Mouse (Mus musculus) ES-E14 (cell line): ENCODE measurements around the gene Nrros. TPM values are rescaled to one million over a fixed set of nuclear protein-coding genes. Genes with fewer than 3 reads are reported as not detected.
A peak's percentile ranks its signal among the peaks of the same experiment; 100 is the strongest.

ENCODE experiments used
- DNase-seq: peaks from one replicate; pipeline ENCODE4 v3.0.0-alpha.2; 2013; ENCODE audit warnings: low read depth, low spot score
- H3K27ac ChIP-seq: 2 replicates; pipeline ENCODE4 v1.5.1; 2012; ENCODE audit warnings: low read depth, mild to moderate bottlenecking, low read length, moderate library complexity, mixed read lengths; ENCODE audit not compliant: poor library complexity, insufficient read depth, severe bottlenecking
- H3K36me3 ChIP-seq: 2 replicates; pipeline ENCODE4 v1.6.1; 2012; ENCODE audit warnings: mild to moderate bottlenecking, low read length, moderate library complexity, mixed read lengths; ENCODE audit not compliant: control insufficient read depth, poor library complexity, insufficient read depth, severe bottlenecking
- H3K4me1 ChIP-seq, 2 experiments: fragments of 150-350 bp in 1 of 2; sonication (generic) in 1 of 2; 2 replicates each; pipeline ENCODE4 v1.6.1; 2012; ENCODE audit warnings: low read length in 2 of 2, mild to moderate bottlenecking in 1 of 2, mixed read lengths in 1 of 2; ENCODE audit not compliant: control insufficient read depth in 2 of 2, insufficient read depth in 2 of 2, poor library complexity in 1 of 2
- H3K4me3 ChIP-seq, 2 experiments: fragments of 150-350 bp in 1 of 2; sonication (generic) in 1 of 2; 2 replicates each; pipeline ENCODE4 v1.5.1; 2012; ENCODE audit warnings: low read length in 2 of 2, low read depth in 1 of 2, mild to moderate bottlenecking in 1 of 2, mixed read lengths in 1 of 2; ENCODE audit not compliant: insufficient read depth in 1 of 2, poor library complexity in 1 of 2, severe bottlenecking in 1 of 2
- H3K9ac ChIP-seq: 2 replicates; pipeline ENCODE4 v1.6.1; 2012; ENCODE audit warnings: low read depth, mild to moderate bottlenecking, low read length, mixed read lengths; ENCODE audit not compliant: poor library complexity, insufficient read depth, severe bottlenecking
- H3K9me3 ChIP-seq: fragments of 150-350 bp; sonication (generic); 2 replicates; pipeline ENCODE4 v1.6.1; 2012; ENCODE audit warnings: low read depth, mild to moderate bottlenecking, low read length; ENCODE audit not compliant: control insufficient read depth, insufficient read depth
- CHD2 ChIP-seq: IDR thresholded peaks from 2 replicates; pipeline ENCODE4 v1.6.1; 2014; ENCODE audit warnings: mild to moderate bottlenecking, low read depth, low read length, inconsistent platforms
- HCFC1 ChIP-seq: IDR thresholded peaks from 2 replicates; pipeline ENCODE4 v1.6.1; 2012; ENCODE audit warnings: low read length, inconsistent platforms, borderline replicate concordance; ENCODE audit not compliant: insufficient read depth
- MAFK ChIP-seq: IDR thresholded peaks from 2 replicates; pipeline ENCODE4 v1.6.1; 2014; ENCODE audit warnings: mild to moderate bottlenecking, low read depth, low read length, inconsistent platforms; ENCODE audit not compliant: insufficient read depth
- ZC3H11A ChIP-seq: IDR thresholded peaks from 2 replicates; pipeline ENCODE4 v1.6.1; 2012; ENCODE audit warnings: low read depth, mild to moderate bottlenecking, inconsistent platforms, low read length, borderline replicate concordance
- ZNF384 ChIP-seq: IDR thresholded peaks from 2 replicates; pipeline ENCODE4 v1.6.1; 2012; ENCODE audit warnings: low read depth, low read length, inconsistent platforms
- in situ Hi-C, 2 experiments: fragments of 600-800 bp; cut with MboI; formaldehyde crosslinking; loops; one replicate each; pipeline ENCODE4 v1.15.1; 2025; ENCODE audit warnings: low sequenced_read_pairs in 2 of 2, inconsistent platforms in 1 of 2; ENCODE audit not compliant: unreplicated experiment in 2 of 2
- total RNA-seq: library from RNA; depleted of rRNA; stranded (reverse); fragments of 300-350 nt; gene quantifications from 2 replicates; pipeline ENCODE4 v1.2.3, GENCODE M21; 2012

Nrros gene
- total RNA-seq, 1 experiment, result 6.4 TPM

GRCm38 (mm10) chr16:32135842-32136357 lies 29.5 kb downstream of the Nrros start:
- Histone ChIP-seq H3K9me3 (no peaks in the 10 kb centered on the region), H3K36me3 (no peaks in the 10 kb centered on the region; the same call in 1 of the 2 replicates), H3K9ac (peak overlapping the region; percentile 65), H3K4me1 (peaks cover 0 to 2% of the 10 kb centered on the region in 2 experiments; a peak in 1 of 4 replicates), H3K27ac (peak overlapping the region; percentile 50; the same call in 1 of the 2 replicates), H3K4me3 (peak overlapping the region; percentile 52 to 70)
- TF ChIP-seq HCFC1, result no peak
- no peak for TF ChIP-seq CHD2
- no peak for TF ChIP-seq ZNF384
- TF ChIP-seq ZC3H11A, result no peak
- no peak for TF ChIP-seq MAFK
- in situ Hi-C loops, result no loop called here
- DNase-seq, result no peak

DNA sequence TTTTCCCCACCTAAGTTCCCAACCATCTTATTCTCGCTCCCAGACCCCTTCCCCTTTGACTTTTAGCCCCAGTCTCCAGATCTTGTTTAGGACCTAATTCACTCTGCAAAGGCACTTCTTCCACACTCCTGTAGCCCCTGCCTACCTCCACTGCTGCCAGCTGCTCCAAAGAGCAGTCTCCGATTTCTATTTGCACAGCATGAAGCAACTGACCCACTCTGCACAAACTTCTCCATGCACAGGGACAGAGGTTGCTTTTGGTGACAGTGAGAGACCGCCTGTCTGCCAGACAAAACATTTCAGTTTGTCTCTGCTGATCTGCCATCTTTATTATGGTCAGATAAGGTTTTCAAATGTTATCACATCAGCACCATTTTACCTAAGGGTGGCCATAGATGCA lies 32.2 kb downstream of the Nrros start:
- in situ Hi-C loops, result no loop called here

DNA sequence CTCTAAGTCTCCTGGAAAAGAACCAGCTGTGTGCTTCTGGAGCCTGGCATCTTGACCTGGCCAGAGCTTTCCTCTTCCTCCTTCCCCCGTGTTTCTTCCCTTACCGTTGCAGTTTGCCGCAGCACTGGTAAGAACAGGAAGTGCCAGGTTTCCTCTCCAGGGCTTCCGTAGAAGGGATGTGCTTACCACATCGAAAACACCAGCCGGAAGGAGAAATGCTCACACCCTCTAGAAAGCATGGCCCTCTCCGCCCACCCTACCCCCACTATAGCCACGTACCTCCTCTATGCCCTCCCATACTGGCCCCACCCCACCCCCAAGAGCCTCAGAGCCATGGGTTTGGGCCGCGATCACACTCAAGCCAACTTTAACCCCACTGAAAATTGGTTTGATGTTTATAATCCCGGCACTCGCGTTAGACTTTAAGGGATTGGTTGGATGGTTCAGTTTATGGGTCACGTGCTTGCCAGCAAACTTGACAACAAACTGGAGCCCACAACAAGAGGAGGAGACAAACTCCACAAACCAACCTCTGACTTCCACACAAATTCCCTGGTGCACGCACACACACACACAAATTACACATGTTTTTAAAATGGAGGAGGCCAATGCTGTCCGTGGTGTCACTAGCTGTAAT lies 35.1 kb downstream of the Nrros start:
- no peak for TF ChIP-seq ZNF384
- Histone ChIP-seq H3K27ac (peak overlapping the region; percentile 75), H3K9ac (peak overlapping the region; percentile 81), H3K4me1 (peaks cover 6 to 13% of the 10 kb centered on the region in 2 experiments; a peak in 3 of 4 replicates), H3K9me3 (no peaks in the 10 kb centered on the region), H3K36me3 (no peaks in the 10 kb centered on the region; the same call in 1 of the 2 replicates), H3K4me3 (peak overlapping the region; percentile 65)
- in situ Hi-C loops, result no loop called here
- DNase-seq, result no peak

More for the DNA sequence above, 32.2 kb downstream of the Nrros start:
- Histone ChIP-seq H3K27ac (no peak overlapping the region), H3K9me3 (no peaks in the 10 kb centered on the region), H3K9ac (0 out of 2 replicates have a peak overlapping the region, but pooled peaks have one; percentile 4), H3K4me1 (peaks cover 6 to 8% of the 10 kb centered on the region in 2 experiments; a peak in 3 of 4 replicates), H3K36me3 (no peaks in the 10 kb centered on the region; the same call in 1 of the 2 replicates), H3K4me3 (no peak overlapping the region)
- no peak for DNase-seq
- no peak for TF ChIP-seq ZNF384
- no peak for TF ChIP-seq CHD2
- TF ChIP-seq MAFK, result no peak
- no peak for TF ChIP-seq HCFC1
- no peak for TF ChIP-seq ZC3H11A

DNA sequence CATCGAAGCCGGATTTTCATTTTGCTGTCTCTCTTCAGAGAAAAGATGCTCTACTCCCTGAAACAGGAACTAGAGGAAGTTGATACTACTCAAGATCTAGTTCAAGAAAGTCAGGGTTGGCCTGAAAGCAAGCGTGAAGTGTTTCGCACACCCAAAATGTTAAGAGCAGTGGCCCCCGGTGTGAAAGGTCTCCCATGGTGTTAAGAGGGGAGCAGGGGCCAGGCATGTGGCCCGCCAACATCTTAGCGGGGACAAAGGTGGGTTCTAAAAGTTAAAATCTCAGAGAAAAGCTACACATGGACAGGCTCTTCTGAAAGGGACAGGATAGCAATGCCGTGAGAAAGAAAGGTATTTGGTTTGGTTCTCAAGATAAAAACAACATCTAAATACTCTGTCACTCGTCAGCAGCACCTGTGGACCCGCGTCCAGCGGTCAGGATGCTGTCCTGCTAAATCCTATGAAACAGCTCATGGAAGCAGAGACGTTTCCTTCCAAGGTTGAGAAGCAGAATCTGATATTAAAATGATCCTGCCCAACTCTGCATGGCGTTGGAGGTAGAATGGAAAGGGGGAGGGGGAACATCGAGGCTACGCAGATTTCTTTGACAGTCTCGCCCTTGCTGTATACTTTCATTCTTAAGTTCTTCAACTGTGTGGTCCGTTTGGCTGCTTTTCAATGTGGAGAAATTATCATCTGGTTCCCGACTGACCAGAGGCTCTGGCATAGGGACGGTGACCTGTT lies 35.8 kb downstream of the Nrros start:
- H3K4me1 ChIP-seq, result peaks cover 6 to 16% of the 10 kb centered on the region in 2 experiments; a peak in 3 of 4 replicates
- no peak for TF ChIP-seq ZC3H11A
- TF ChIP-seq HCFC1, result no peak
- no peaks in the 10 kb centered on the region; the same call in 1 of the 2 replicates for H3K36me3 ChIP-seq
- H3K9ac ChIP-seq, result peak overlapping the region; percentile 81
- in situ Hi-C loops, result no loop called here
- no peaks in the 10 kb centered on the region for H3K9me3 ChIP-seq
- peak overlapping the region; percentile 65 for H3K4me3 ChIP-seq
- H3K27ac ChIP-seq, result peak overlapping the region; percentile 75
- DNase-seq, result no peak
